Mouse (Mus musculus) 416B (cell line): ENCODE measurements around the gene Gm11146.

ENCODE experiments used
- DNase-seq: peaks from one replicate; pipeline ENCODE4 v3.0.0; 2011; ENCODE audit warnings: low read depth

Gene Gm11146

GRCm38 (mm10) chr16:77601994-77602393, at the start of gene Gm11146:
TSS of gene Gm11146 (minus strand) at chr16:77602094.
- DNase-seq = no peak

DNA sequence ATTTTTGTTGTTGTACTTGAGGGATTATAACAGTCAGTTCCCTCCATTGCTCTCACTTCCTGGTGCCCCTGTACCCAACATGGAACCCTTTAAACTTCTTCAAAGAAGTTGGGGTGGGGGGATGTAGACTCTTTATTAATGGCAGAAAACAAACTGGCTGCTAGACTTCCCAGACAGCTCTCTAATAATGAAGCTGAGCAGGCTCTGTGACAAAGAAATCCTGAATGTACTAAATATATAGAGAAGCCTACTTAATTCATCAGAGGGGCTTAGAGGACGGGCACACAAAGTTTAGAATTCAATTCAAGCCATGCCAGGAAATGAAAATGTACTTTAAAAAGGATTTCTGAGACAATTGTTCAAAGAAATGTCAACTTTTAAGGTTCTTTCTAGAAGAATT, 48.7 kb upstream of the Gm11146 start:
- no peak for DNase-seq

GRCm38 (mm10) chr16:77649006-77649405, 47.1 kb upstream of the Gm11146 start:
- no peak for DNase-seq

- no peak for DNase-seq
These were observed 46.3 kb upstream of the Gm11146 start for GRCm38 (mm10) chr16:77648181-77648580.

- no peak for DNase-seq
These were observed 44.3 kb upstream of the Gm11146 start for GRCm38 (mm10) chr16:77646146-77646545.

- no peak for DNase-seq
These were observed 43.1 kb upstream of the Gm11146 start for GRCm38 (mm10) chr16:77644976-77645375.

DNA sequence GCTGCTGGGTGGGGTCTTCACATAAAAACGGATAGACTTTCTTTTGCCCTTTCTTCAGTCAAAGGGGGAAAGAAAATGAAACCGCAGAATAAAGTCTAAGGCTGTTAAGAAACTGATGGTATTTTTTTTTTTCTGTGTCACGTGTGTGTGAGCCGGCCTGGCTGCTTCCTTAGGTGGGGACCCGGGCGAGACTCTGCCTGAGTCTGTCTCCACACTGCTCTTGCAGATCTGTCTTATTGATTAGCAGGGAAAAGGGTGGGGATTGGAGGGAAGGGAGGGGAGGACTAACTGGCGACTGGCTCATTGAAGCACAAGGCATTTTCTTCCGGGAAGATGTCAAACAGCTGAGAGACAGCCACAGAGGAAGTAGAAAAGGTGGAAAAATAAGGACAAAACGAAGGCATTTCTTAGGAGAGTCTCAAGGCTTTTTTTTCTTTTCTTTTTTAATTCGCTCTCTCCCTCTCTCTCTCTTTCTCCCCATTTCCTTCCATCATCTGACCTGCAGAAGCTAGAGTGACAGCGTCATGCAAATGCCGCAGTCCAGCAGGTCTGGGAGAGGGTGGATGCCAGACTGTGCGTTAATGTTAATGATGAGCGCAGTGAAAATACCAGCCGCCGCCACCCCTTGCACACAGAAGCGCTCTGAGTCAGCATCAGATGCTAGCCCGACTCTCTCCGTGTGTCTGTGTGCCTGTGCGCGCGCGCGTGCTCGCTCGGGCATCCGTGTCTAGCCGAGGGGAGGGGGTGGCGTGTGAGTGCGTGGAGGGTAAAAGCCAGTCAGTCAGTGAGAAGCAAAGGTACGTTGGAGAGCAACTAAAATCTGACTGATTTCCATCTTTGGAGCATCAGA, 42.2 kb upstream of the Gm11146 start:
- DNase-seq = no peak

GRCm38 (mm10) chr16:77643036-77643870, 41.4 kb upstream of the Gm11146 start:
- no peak for DNase-seq

GRCm38 (mm10) chr16:77636497-77636896, 34.6 kb upstream of the Gm11146 start:
- no peak for DNase-seq

DNA sequence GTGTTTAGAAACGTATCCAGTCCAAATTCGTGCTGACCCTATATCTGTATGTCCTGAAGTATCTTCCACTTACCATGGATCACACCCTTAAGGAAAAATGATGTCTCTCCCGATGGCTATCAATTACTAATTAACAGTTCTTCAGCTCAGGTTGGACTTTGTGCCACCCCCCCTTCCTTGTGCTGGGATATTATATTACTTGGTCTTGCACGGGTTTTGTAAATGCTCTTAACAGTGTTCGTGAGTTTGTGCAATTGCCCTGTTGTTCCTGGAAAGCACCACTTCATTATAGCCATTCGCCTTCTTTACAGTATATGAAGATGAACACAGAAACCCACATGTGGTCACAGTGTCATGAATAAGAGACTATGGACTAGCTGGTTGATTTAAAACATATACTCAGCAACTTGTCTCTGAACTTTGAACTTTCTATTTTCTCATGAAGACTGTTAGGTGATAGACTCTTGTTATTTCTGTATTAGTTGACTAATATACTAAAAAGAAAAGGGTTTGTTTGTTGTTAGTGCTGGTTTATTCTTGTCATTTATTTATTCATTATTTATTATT, 30.5 kb upstream of the Gm11146 start:
- DNase-seq = no peak

DNA sequence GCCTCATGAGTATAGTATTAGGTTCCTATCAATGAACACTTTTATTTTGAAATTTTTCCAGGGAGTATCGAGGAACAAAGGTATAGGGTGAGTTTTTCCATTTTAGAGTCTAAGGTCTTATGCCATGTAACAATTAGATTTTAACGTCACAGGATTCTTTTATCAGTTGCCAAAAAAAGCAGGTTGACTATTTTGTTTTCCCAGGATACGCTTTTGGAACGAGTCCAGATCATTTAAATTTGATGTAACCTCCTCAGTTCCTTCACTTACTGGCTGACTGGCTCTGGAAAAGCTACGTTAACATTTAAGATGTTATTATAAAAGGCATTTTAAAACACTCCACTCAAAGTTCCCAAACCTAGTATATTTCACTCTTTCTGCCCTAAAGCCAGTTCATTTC, 20.8 kb upstream of the Gm11146 start:
- no peak for DNase-seq

DNA sequence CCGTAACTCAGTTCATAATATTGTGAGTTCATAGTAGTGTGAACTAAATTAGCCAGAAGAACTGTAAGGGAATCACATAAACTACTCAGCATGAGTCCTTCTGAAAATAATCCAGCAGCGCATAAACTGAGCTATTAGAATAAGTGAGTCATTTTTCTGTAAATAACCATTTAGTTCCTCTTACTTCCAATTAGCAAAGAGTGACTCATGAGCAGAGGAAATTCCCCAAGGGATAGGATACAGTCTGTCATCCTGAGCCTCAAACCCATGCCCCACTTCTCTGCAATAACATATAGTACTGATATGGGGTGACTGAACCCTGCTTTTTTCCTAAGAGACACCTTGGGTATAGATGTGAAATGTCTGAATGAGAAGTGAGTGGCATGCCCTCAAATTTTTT, 687 bp upstream of the Gm11146 start:
- DNase-seq = peak; percentile 1

DNA sequence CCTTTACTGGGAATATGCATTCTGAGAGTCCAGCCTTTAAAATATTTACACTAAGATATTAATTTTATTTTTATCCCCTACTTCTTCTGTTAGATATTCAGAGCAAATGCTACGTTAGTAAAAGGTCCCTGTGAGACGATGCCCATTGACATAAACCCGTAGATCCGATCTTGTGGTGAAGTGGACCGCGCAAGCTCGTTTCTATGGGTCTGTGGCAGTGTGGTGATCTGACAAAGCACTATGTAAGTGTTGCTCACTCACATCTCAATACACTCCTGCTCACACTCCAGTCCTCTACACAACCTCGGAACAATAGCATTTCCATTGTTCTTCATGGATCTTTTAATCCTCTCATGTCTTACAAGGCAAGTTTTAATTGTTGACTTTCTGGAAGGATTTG, 3.1 kb downstream of the Gm11146 start:
- DNase-seq = no peak

GRCm38 (mm10) chr16:77596556-77596955, 5.3 kb downstream of the Gm11146 start:
- no peak for DNase-seq

GRCm38 (mm10) chr16:77595661-77596060, 6.2 kb downstream of the Gm11146 start:
- DNase-seq = no peak

- no peak for DNase-seq
These were observed 7.3 kb downstream of the Gm11146 start for GRCm38 (mm10) chr16:77594553-77594952.

DNA sequence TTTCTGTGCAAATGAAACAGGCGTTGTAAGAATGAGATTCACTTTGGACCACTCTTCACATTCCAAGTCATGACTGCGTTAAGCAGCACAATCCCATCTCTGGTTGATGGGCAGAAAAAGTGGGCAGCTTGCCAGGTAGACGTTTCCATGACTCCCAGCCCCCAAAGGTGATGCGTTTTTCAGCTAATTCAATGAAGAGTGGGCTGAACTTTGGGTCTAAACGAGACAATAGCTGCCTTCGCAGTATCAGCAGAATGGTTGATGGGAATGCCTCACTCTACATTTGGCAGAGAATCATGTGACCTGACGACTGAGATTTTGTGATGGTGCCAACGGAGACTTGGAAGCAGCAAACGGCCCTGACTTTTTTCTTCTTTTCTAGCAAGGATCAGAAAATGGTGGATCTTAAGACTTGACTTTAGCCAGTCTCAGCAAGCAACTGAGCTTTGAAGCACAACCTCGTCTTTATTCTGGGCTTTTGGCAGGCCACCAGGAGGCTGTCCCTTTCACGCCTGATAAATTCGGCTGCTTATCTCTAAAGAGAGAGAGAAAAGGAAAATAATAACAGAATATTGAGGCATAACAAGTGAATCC, 8.0 kb downstream of the Gm11146 start:
- DNase-seq = no peak

- DNase-seq = no peak
These were observed 8.9 kb downstream of the Gm11146 start for GRCm38 (mm10) chr16:77592986-77593385.

GRCm38 (mm10) chr16:77573036-77573435, 28.9 kb downstream of the Gm11146 start:
- DNase-seq = peak; percentile 13

GRCm38 (mm10) chr16:77569457-77569856, 32.4 kb downstream of the Gm11146 start:
- DNase-seq = no peak

DNA sequence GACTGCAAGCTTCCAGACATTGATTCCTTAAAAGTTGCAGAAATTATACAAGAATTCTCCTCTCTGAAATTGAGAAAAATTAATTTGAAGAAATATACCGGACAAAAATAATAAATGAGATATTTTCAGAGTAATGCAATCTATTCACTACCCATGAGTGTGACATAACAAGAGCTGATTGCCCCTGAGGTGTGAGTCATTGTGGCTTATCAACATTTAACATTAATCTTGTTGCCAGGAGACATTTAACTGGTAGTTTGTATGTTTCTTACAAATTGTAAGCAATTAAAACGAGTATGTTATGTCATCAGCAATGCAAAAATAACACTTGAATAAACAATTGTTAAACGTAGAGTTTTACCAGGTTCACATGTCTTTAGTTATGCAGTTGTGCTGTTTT, 33.5 kb downstream of the Gm11146 start:
- DNase-seq = no peak

GRCm38 (mm10) chr16:77562852-77563251, 39.0 kb downstream of the Gm11146 start:
- no peak for DNase-seq
